Mouse (Mus musculus): ENCODE data around the gene Bcl2l15.
A peak's percentile ranks its signal among the peaks of the same experiment; 100 is the strongest.
"Not testable (repeated sequence)": the region's sequence is repeated elsewhere in the genome, so short reads cannot be mapped to it uniquely, and the experiment has no call there.

Bcl2l15 gene

GRCm38 (mm10) chr3:103834001-103834400, 1.6 kb downstream of the Bcl2l15 start:
- DNase-seq: no peak

- no peak for DNase-seq
Observed at GRCm38 (mm10) chr3:103835272-103835950, 3.0 kb downstream of the Bcl2l15 start.

GRCm38 (mm10) chr3:103835951-103836310, 3.5 kb downstream of the Bcl2l15 start:
- no peak for DNase-seq

GRCm38 (mm10) chr3:103836453-103836852, 4.1 kb downstream of the Bcl2l15 start:
- no peak for DNase-seq

GRCm38 (mm10) chr3:103839711-103840110, 7.3 kb downstream of the Bcl2l15 start:
- no peak for DNase-seq

GRCm38 (mm10) chr3:103840195-103840594, 7.8 kb downstream of the Bcl2l15 start:
- DNase-seq: not testable (repeated sequence)

- DNase-seq: not testable (repeated sequence)
Observed at GRCm38 (mm10) chr3:103840946-103841345, 8.5 kb downstream of the Bcl2l15 start.

GRCm38 (mm10) chr3:103850644-103851363, 18.4 kb downstream of the Bcl2l15 start:
- DNase-seq: no peak

GRCm38 (mm10) chr3:103851481-103851880, 19.1 kb downstream of the Bcl2l15 start:
- no peak for DNase-seq

GRCm38 (mm10) chr3:103851882-103852281, 19.5 kb downstream of the Bcl2l15 start:
- no peak for DNase-seq

- DNase-seq: peak; percentile 18
Observed at GRCm38 (mm10) chr3:103852565-103853299, 20.3 kb downstream of the Bcl2l15 start.

GRCm38 (mm10) chr3:103853804-103854203, 21.4 kb downstream of the Bcl2l15 start:
- no peak for DNase-seq

- DNase-seq: no peak
Observed at GRCm38 (mm10) chr3:103857036-103857805, 24.8 kb downstream of the Bcl2l15 start.

GRCm38 (mm10) chr3:103857977-103858563, 25.7 kb downstream of the Bcl2l15 start:
- no peak for DNase-seq

- no peak for DNase-seq
Observed at GRCm38 (mm10) chr3:103858881-103859801, 26.7 kb downstream of the Bcl2l15 start, which contains the start of gene Ptpn22. Ptpn22 (plus strand) TSS chr3:103859795.

- no peak for DNase-seq
Observed at GRCm38 (mm10) chr3:103859851-103860391, 27.5 kb downstream of the Bcl2l15 start.

GRCm38 (mm10) chr3:103862721-103863220, 30.4 kb downstream of the Bcl2l15 start:
- no peak for DNase-seq

GRCm38 (mm10) chr3:103864200-103864599, 31.8 kb downstream of the Bcl2l15 start:
- no peak for DNase-seq

- no peak for DNase-seq
Observed at GRCm38 (mm10) chr3:103867424-103867971, 35.1 kb downstream of the Bcl2l15 start.

GRCm38 (mm10) chr3:103868008-103868407, 35.6 kb downstream of the Bcl2l15 start:
- DNase-seq: no peak

Measured in right cerebral cortex, adult 18-20 months (tissue).